Comparison of ENCODE assay signal across 8 mouse cellular contexts in the genomic region with DNA sequence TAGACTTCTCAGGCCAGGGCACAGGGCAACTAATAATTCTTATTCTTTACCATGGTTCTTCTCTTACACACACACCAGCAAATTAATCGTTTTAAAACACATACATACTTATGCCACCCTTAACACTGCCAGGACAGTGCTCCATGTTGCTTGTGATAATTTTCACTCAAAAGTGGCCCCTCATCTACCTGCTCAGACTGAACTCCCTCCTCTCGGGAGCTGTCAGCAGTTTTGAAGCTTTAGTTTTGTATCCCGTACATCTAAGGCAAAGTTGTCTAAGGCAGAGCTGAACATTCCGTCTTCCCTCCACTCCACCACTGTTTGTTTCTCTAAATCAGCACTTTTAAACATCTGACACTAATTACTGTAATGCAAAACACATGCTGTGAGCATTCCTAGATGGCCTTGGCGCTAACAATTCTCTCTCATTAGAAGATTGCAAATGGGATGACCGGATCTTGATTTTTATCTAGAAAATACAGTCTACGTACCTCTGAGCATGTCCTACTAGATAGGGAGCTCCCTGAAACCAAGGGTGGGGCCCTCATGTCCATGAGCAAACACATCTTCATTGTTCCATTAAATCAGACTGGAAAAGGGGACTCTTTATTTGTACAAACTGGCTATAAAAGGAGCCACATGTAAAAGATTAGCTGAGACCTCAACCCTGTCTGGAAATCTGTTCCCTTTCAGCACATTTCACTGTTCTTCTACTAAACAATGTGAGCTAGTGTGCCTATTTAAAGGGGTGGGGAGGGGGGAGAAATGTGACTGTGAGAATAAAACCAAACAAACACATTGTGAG.
DNase-seq lines count a peak whose midpoint lies in the region; ATAC-seq lines count a peak whose summit lies in the region.

No protein-coding gene starts in this region.

- no peak overlapping the region for H3K9ac ChIP-seq in heart, embryonic 11.5 days (ENCODE audit: low read depth, low read length)
- H3K9ac ChIP-seq in embryonic facial prominence, embryonic 14.5 days (ENCODE audit: low read depth, low read length) = no peak overlapping the region
- no peak overlapping the region for H3K9ac ChIP-seq in limb, embryonic 11.5 days (ENCODE audit: low read length)

- H3K4me3 ChIP-seq in heart, embryonic 11.5 days (ENCODE audit: low read depth, low read length) = no peak overlapping the region
- no peak overlapping the region for H3K4me3 ChIP-seq in embryonic facial prominence, embryonic 14.5 days (ENCODE audit: low read depth, low read length)
- H3K4me3 ChIP-seq in limb, embryonic 11.5 days (ENCODE audit: low read depth, low read length) = no peak overlapping the region
- H3K4me3 ChIP-seq in midbrain, embryonic 10.5 days = no peak overlapping the region

- intact Hi-C loops in heart, postnatal 10 days (cut with DNase I) = no loop called here

- no peaks in the 10 kb centered on the region for H3K9me3 ChIP-seq in heart, embryonic 11.5 days (replicated peaks; ENCODE audit: control insufficient read depth, low read length)
- no peaks in the 10 kb centered on the region for H3K9me3 ChIP-seq in embryonic facial prominence, embryonic 14.5 days (ENCODE audit: control insufficient read depth, low read length)
- H3K9me3 ChIP-seq in limb, embryonic 11.5 days (ENCODE audit: control insufficient read depth, low read length) = no peaks in the 10 kb centered on the region
- H3K9me3 ChIP-seq in midbrain, embryonic 10.5 days (replicated peaks) = no peaks in the 10 kb centered on the region

- no peak for ATAC-seq in heart, embryonic 11.5 days (replicated peaks; ENCODE audit: insufficient number of reproducible peaks, low FRiP score, low TSS enrichment)
- ATAC-seq in embryonic facial prominence, embryonic 14.5 days (ENCODE audit: low read depth) = peak; percentile 88
- peak; percentile 90 for ATAC-seq in limb, embryonic 11.5 days (ENCODE audit: insufficient number of reproducible peaks, low FRiP score, low TSS enrichment, low read depth)

- H3K4me2 ChIP-seq in heart, embryonic 11.5 days = no peak overlapping the region
- H3K4me2 ChIP-seq in embryonic facial prominence, embryonic 14.5 days (ENCODE audit: low read depth, low read length) = peak overlapping the region; percentile 5
- H3K4me2 ChIP-seq in limb, embryonic 11.5 days (ENCODE audit: low read depth, severe bottlenecking) = peak overlapping the region; percentile 31; the same call in 1 of the 2 replicates

- peak; percentile 12 to 14 for DNase-seq in heart, postnatal 10 days
- DNase-seq in Muller cell, postnatal 12 days (ENCODE audit: inconsistent ontology term) = peak; percentile 98
- DNase-seq in embryonic facial prominence, embryonic 14.5 days (ENCODE audit: low spot score) = peak; percentile 85
- DNase-seq in limb, embryonic 11.5 days (ENCODE audit: low spot score) = peak; percentile 67
- DNase-seq in ovary, postnatal 10 days (ENCODE audit: low spot score) = no peak
- DNase-seq in midbrain, embryonic 10.5 days (ENCODE audit: low spot score) = no peak
- DNase-seq in cerebellum, adult 11-12 months = no peak

- 42% methylated on average over 7 of the region's 7 CpGs for WGBS in heart, embryonic 11.5 days (ENCODE audit: insufficient replicate concordance)
- 29% methylated on average over 7 of the region's 7 CpGs for WGBS in embryonic facial prominence, embryonic 14.5 days
- WGBS in limb, embryonic 11.5 days = 12% methylated on average over 7 of the region's 7 CpGs
- 72% methylated on average over 7 of the region's 7 CpGs for WGBS in midbrain, embryonic 10.5 days

- no peaks in the 10 kb centered on the region for H3K36me3 ChIP-seq in heart, embryonic 11.5 days (ENCODE audit: control insufficient read depth, insufficient read depth, low read length)
- H3K36me3 ChIP-seq in embryonic facial prominence, embryonic 14.5 days (ENCODE audit: control insufficient read depth, insufficient read depth, low read length) = no peaks in the 10 kb centered on the region
- no peaks in the 10 kb centered on the region for H3K36me3 ChIP-seq in limb, embryonic 11.5 days (ENCODE audit: control insufficient read depth, insufficient read depth, low read length)
- no peaks in the 10 kb centered on the region for H3K36me3 ChIP-seq in midbrain, embryonic 10.5 days

- H3K4me1 ChIP-seq in heart, embryonic 11.5 days (ENCODE audit: control insufficient read depth, insufficient read depth, low read length) = no peaks in the 10 kb centered on the region
- peaks cover 17% of the 10 kb centered on the region for H3K4me1 ChIP-seq in embryonic facial prominence, embryonic 14.5 days (ENCODE audit: control insufficient read depth, insufficient read depth, low read length)
- H3K4me1 ChIP-seq in limb, embryonic 11.5 days (ENCODE audit: control insufficient read depth, insufficient read depth, low read length) = peaks cover 7% of the 10 kb centered on the region
- H3K4me1 ChIP-seq in midbrain, embryonic 10.5 days = peaks cover 8% of the 10 kb centered on the region; the same call in 1 of the 2 replicates

- H3K27me3 ChIP-seq in heart, embryonic 11.5 days (ENCODE audit: control insufficient read depth, insufficient read depth, low read length) = no peaks in the 10 kb centered on the region
- no peaks in the 10 kb centered on the region for H3K27me3 ChIP-seq in embryonic facial prominence, embryonic 14.5 days (replicated peaks; ENCODE audit: control insufficient read depth, insufficient read depth, low read length)
- H3K27me3 ChIP-seq in limb, embryonic 11.5 days (ENCODE audit: control insufficient read depth, insufficient read depth, low read length) = no peaks in the 10 kb centered on the region
- no peaks in the 10 kb centered on the region for H3K27me3 ChIP-seq in midbrain, embryonic 10.5 days (ENCODE audit: low read depth, poor library complexity, severe bottlenecking)

- no peak overlapping the region for H3K27ac ChIP-seq in heart, embryonic 11.5 days (ENCODE audit: low read depth, low read length)
- H3K27ac ChIP-seq in embryonic facial prominence, embryonic 14.5 days (replicated peaks; ENCODE audit: low read depth, low read length) = peak overlapping the region; percentile 59
- H3K27ac ChIP-seq in limb, embryonic 11.5 days (replicated peaks; ENCODE audit: low read depth, low read length) = peak overlapping the region; percentile 86
- no peak overlapping the region for H3K27ac ChIP-seq in midbrain, embryonic 10.5 days (replicated peaks)

Comparison
In these comparisons a context has a peak if more than half of its experiments do, and no peak if none do; other contexts are left out.
1. DNase-seq: peak in heart, postnatal 10 days (2 of 2), Muller cell, postnatal 12 days (single experiment), embryonic facial prominence, embryonic 14.5 days (single experiment) and limb, embryonic 11.5 days (single experiment); none in ovary, postnatal 10 days (single experiment), midbrain, embryonic 10.5 days (single experiment) and cerebellum, adult 11-12 months (single experiment).
2. H3K27ac ChIP-seq: peak in embryonic facial prominence, embryonic 14.5 days (single experiment) and limb, embryonic 11.5 days (single experiment); none in heart, embryonic 11.5 days (single experiment) and midbrain, embryonic 10.5 days (single experiment).